12 mouse cellular contexts compared by ENCODE assay signal in the genomic region with DNA sequence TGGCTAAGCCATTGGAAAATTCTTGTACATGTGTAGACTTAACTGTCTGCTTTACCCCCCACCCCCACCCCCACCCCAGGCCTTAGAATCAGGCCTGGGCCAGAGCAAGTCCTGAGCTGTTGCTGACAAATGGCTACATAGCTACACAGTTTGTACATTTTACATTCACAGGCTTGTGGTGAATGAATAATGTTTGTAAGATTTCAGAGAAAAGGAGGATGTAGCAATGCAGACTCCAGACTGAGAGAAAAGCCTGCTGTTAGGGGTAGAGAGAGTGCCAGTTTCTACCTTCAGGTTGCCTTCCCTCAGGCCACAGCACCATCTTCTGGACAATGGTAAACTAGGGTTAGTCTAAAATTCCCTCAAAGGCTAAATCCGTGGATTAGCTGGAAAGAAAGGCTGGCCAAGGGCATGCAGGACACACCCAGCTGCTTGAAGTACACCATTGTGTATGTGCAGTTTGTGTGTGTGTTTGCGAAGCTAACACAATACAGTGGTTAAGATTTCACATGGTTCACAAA.
DNase-seq lines count a peak whose midpoint lies in the region; ATAC-seq and TF ChIP-seq lines count a peak whose summit lies in the region.
"Had no signal": no experiment of that assay in that cellular context is flagged by ENCODE, and none has a peak within 500 bp of the region (broad histone marks: within the 10 kb centered on the region; RNA-seq: fewer than 3 reads in every experiment).

No protein-coding gene starts in this region.

- no peak overlapping the region for H3K4me2 ChIP-seq in forebrain, embryonic 16.5 days (ENCODE audit: low read length)
- H3K4me2 ChIP-seq in forebrain, embryonic 13.5 days = no peak overlapping the region
- H3K4me2 ChIP-seq: lung, embryonic 15.5 days; stomach, embryonic 15.5 days had no signal

- ATAC-seq in forebrain, embryonic 16.5 days = 0 out of 2 replicates have a peak, but pooled peaks have one; percentile 16
- ATAC-seq in forebrain, embryonic 13.5 days = no peak

- TF ChIP-seq POLR2A in liver, adult 2 months (IDR thresholded peaks at IDR 0.05; ENCODE audit: extremely low read depth, insufficient read depth, low read length) = no peak

- no peak overlapping the region for H3K4me3 ChIP-seq in forebrain, embryonic 16.5 days (replicated peaks; ENCODE audit: low read length)
- H3K4me3 ChIP-seq in forebrain, embryonic 13.5 days = no peak overlapping the region
- H3K4me3 ChIP-seq in liver, adult 2 months (ENCODE audit: insufficient read depth, low read depth, low read length) = no peak overlapping the region
- H3K4me3 ChIP-seq: lung, embryonic 15.5 days; stomach, embryonic 15.5 days had no signal

- H3K79me2 ChIP-seq in liver, adult 2 months (ENCODE audit: control insufficient read depth, insufficient read depth, low read length) = no peaks in the 10 kb centered on the region

- no peak; the same call in 1 of the 2 replicates for TF ChIP-seq CTCF in liver, adult 2 months (IDR thresholded peaks at IDR 0.05; ENCODE audit: low read depth, low read length)

- peak; percentile 12 for DNase-seq in liver, adult 2 months (ENCODE audit: extremely low read depth, low read depth, low spot score)
- no peak for DNase-seq in liver
- DNase-seq in NIH3T3 (ENCODE audit: low read depth) = peak; percentile 61
- peak; percentile 51 to 53 for DNase-seq in kidney, postnatal 25 days
- no peak for DNase-seq in urinary bladder, postnatal 25 days (ENCODE audit: low spot score)
- DNase-seq in thymus, postnatal 0 days (ENCODE audit: low spot score) = no peak
- DNase-seq: gastrocnemius, postnatal 36 days; layer of hippocampus, adult 9-11 months had no signal

- peaks cover 7% of the 10 kb centered on the region; the same call in 1 of the 2 replicates for H3K4me1 ChIP-seq in forebrain, embryonic 16.5 days (replicated peaks; ENCODE audit: control insufficient read depth, insufficient read depth, low read length)
- no peaks in the 10 kb centered on the region for H3K4me1 ChIP-seq in forebrain, embryonic 13.5 days
- H3K4me1 ChIP-seq in liver, adult 2 months (ENCODE audit: control insufficient read depth, insufficient read depth, low read length) = no peaks in the 10 kb centered on the region

- H3K9me3 ChIP-seq in forebrain, embryonic 16.5 days (ENCODE audit: control insufficient read depth, low read length) = no peaks in the 10 kb centered on the region
- H3K9me3 ChIP-seq in forebrain, embryonic 13.5 days (replicated peaks) = no peaks in the 10 kb centered on the region
- H3K9me3 ChIP-seq: lung, embryonic 15.5 days; stomach, embryonic 15.5 days had no signal

- no peak overlapping the region for H3K27ac ChIP-seq in forebrain, embryonic 16.5 days (ENCODE audit: low read length)
- no peak overlapping the region for H3K27ac ChIP-seq in forebrain, embryonic 13.5 days
- H3K27ac ChIP-seq in liver, adult 2 months (replicated peaks; ENCODE audit: insufficient read depth, low read depth, low read length) = no peak overlapping the region
- H3K27ac ChIP-seq: lung, embryonic 15.5 days; stomach, embryonic 15.5 days had no signal

- H3K27me3 ChIP-seq in forebrain, embryonic 16.5 days (replicated peaks; ENCODE audit: control insufficient read depth, insufficient read depth, low read length) = no peaks in the 10 kb centered on the region
- no peaks in the 10 kb centered on the region for H3K27me3 ChIP-seq in forebrain, embryonic 13.5 days
- no peaks in the 10 kb centered on the region for H3K27me3 ChIP-seq in liver, adult 2 months (ENCODE audit: control insufficient read depth, insufficient read depth, low read length)
- H3K27me3 ChIP-seq: lung, embryonic 15.5 days; stomach, embryonic 15.5 days had no signal

- H3K9ac ChIP-seq in forebrain, embryonic 16.5 days (replicated peaks; ENCODE audit: low read depth, low read length) = no peak overlapping the region
- H3K9ac ChIP-seq in forebrain, embryonic 13.5 days = no peak overlapping the region
- no peak overlapping the region for H3K9ac ChIP-seq in liver, adult 2 months (ENCODE audit: low read depth, low read length)
- H3K9ac ChIP-seq: lung, embryonic 15.5 days; stomach, embryonic 15.5 days had no signal

- no peaks in the 10 kb centered on the region for H3K36me3 ChIP-seq in forebrain, embryonic 16.5 days (ENCODE audit: control insufficient read depth, insufficient read depth)
- H3K36me3 ChIP-seq in forebrain, embryonic 13.5 days (ENCODE audit: poor library complexity, severe bottlenecking) = no peaks in the 10 kb centered on the region
- no peaks in the 10 kb centered on the region for H3K36me3 ChIP-seq in liver, adult 2 months (ENCODE audit: control insufficient read depth, insufficient read depth, low read length)
- H3K36me3 ChIP-seq: lung, embryonic 15.5 days; stomach, embryonic 15.5 days had no signal

- 32% methylated on average over 2 of the region's 2 CpGs for whole genome bisulfite sequencing in forebrain, embryonic 16.5 days
- WGBS in forebrain, embryonic 13.5 days = 37% methylated on average over 2 of the region's 2 CpGs
- WGBS in liver, adult 2 months = 55% methylated on average over 2 of the region's 2 CpGs

Comparison
In these comparisons a context has a peak if more than half of its experiments do, and no peak if none do; other contexts are left out.
1. DNase-seq: peak in liver, adult 2 months (single experiment), NIH3T3 (single experiment) and kidney, postnatal 25 days (2 of 2); none in liver (single experiment), urinary bladder, postnatal 25 days (single experiment) and thymus, postnatal 0 days (single experiment).